Mouse (Mus musculus) limb, embryonic 10.5 days (tissue): Measurements from ENCODE around the gene Rps12-ps3. TPM values are rescaled to one million over a fixed set of nuclear protein-coding genes. Genes with fewer than 3 reads are reported as not detected.
A peak's percentile ranks its signal among the peaks of the same experiment; 100 is the strongest.

Experiments used
- DNase-seq: peaks from one replicate; pipeline ENCODE4 v3.0.0-alpha.2; 2017; ENCODE audit warnings: low spot score
- H3K27ac ChIP-seq: fragments of 300-500 bp; sonication (generic); 2 replicates; pipeline ENCODE4 v1.5.1; 2016; ENCODE audit warnings: mild to moderate bottlenecking
- H3K27me3 ChIP-seq: fragments of 300-500 bp; sonication (generic); 2 replicates; pipeline ENCODE4 v1.6.1; 2016; ENCODE audit warnings: low read depth, mild to moderate bottlenecking; ENCODE audit not compliant: poor library complexity, severe bottlenecking
- H3K36me3 ChIP-seq: fragments of 300-500 bp; sonication (generic); 2 replicates; pipeline ENCODE4 v1.6.1; 2016; ENCODE audit warnings: mild to moderate bottlenecking, moderate library complexity
- H3K4me1 ChIP-seq: fragments of 300-500 bp; sonication (generic); 2 replicates; pipeline ENCODE4 v1.6.1; 2016
- H3K4me3 ChIP-seq: fragments of 300-500 bp; sonication (generic); 2 replicates; pipeline ENCODE4 v1.5.1; 2016; ENCODE audit warnings: mild to moderate bottlenecking, moderate library complexity
- H3K9me3 ChIP-seq: fragments of 300-500 bp; sonication (generic); replicated peaks from 2 replicates; pipeline ENCODE4 v1.6.1; 2016; ENCODE audit warnings: mild to moderate bottlenecking
- whole genome bisulfite sequencing: fragments of 180-500 bp; shearing (Covaris S2); methylation state at CpG from one replicate; pipeline ENCODE4 v1.1.7; 2016; 5-methylcytosine and 5-hydroxymethylcytosine counted together
- polyA plus RNA-seq: library from polyadenylated mRNA; unstranded; fragments of >200 nt; fragmentation: Nextera tagmentation; extraction: Ambion mirVana; gene quantifications from 2 replicates; pipeline ENCODE4 v1.2.1, GENCODE M21; 2016

Gene Rps12-ps3
- polyA plus RNA-seq, 1 experiment from 2014 or later = 7.6 TPM

DNA sequence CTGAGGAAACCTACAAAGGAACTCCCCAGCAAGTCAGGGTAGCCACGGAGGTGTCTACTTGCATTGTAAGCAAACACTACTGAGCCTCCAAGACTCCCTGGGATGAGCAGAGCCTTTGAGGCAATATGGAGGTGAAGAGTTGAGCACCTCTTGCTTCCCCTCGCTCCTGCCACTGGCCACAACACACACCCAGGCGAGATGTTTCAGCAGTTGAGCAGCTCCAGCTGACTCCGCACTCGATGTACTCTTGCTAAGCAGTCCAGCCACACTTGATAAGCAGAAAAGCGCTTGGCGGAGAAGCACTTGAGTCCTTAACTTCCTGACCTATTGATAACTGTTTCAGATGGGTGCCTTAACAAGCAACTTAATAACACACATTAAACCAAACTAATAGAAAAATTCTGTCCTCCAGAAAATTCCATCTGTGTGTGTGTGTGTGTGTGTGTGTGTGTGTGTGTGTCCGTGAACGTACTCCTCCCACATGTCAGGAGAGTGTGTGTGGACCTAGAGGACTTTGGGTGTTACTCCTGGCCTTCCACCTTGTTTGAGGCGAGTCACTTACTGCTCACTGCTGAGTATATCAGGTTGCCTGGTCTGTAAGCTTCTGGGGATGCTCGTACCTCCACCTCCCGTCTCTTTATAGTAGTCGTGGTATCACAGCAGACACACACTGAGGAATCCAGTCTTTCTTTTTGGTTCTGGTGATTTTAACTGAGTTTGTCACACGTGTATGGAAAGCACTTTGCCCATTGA lies 34.9 kb downstream of the Rps12-ps3 start:
- H3K27me3 ChIP-seq = 0 out of 2 replicates have a peak, but pooled peaks cover 5% of the 10 kb centered on the region
- no peak overlapping the region for H3K27ac ChIP-seq
- no peaks in the 10 kb centered on the region for H3K9me3 ChIP-seq
- 74% methylated on average over 14 of the region's 14 CpGs for WGBS
- no peaks in the 10 kb centered on the region for H3K36me3 ChIP-seq
- DNase-seq = peak; percentile 30
- H3K4me3 ChIP-seq = no peak overlapping the region
- H3K4me1 ChIP-seq = no peaks in the 10 kb centered on the region

DNA sequence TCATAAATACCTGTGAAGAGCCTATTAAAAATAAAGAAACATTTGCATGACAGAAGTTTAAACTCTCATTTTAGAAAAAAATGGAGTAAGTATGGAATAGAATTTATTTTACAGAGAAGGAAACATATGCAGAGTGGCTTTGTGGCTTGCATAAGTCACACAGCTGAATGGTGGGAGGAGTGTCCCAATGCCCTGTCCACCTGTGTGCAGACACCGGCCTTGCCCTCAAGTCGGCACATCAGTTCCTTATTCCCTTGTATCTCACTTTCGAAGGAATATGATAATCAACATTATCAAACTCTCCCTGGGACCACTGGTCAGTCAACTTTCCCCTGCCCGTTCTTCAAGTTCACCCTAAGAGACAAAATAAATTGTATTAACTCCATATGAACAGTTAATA lies 35.8 kb downstream of the Rps12-ps3 start:
- DNase-seq = no peak
- no peaks in the 10 kb centered on the region for H3K4me1 ChIP-seq
- 0 out of 2 replicates have a peak, but pooled peaks cover 5% of the 10 kb centered on the region for H3K27me3 ChIP-seq
- no peak overlapping the region for H3K27ac ChIP-seq
- H3K9me3 ChIP-seq = no peaks in the 10 kb centered on the region
- H3K36me3 ChIP-seq = no peaks in the 10 kb centered on the region
- no peak overlapping the region for H3K4me3 ChIP-seq
- WGBS = 88% methylated on average over 4 of the region's 4 CpGs

DNA sequence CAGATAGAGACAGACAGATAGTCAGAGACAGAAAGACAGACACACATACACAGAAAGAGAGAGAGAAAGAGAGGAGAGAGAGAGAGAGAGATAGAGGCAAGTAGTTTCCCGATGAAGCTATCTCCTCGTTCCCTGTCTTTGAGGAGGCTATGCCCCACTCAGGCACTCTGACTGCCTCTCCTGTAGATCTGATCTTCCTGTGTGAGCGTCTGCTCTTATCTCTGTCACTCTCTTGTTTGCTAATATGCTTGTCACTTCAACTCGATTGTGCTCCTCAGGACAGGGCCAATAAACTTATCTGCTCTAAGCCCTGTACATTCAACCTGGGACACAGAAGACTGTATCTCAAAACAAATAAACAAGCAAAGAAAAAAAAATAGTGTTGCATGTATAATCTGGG lies 37.1 kb downstream of the Rps12-ps3 start:
- H3K4me3 ChIP-seq = no peak overlapping the region
- H3K27ac ChIP-seq = no peak overlapping the region
- 65% methylated on average over 4 of the region's 4 CpGs for WGBS
- 0 out of 2 replicates have a peak, but pooled peaks cover 1% of the 10 kb centered on the region for H3K27me3 ChIP-seq
- no peak for DNase-seq
- no peaks in the 10 kb centered on the region for H3K36me3 ChIP-seq
- no peaks in the 10 kb centered on the region for H3K4me1 ChIP-seq
- H3K9me3 ChIP-seq = no peaks in the 10 kb centered on the region

DNA sequence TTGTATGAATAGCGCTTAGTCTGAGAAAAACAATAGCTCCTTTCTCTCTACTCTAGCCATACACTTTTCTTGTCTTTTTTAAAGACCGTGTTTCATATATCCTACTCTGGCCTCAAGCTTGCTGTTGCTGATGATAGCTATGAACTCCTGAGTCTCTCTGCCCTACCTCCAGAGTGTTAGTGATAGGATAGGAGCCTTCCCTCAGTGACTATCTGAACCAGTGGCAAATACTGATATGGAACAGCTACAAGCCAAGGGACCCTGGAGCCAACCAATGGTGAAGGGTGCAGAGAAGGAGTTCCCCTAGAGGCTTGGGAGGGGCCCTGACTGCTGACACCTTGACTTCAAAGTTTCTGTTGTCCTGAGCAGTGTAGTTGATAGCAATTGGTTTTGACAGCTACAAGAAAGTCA lies 38.4 kb downstream of the Rps12-ps3 start:
- no peaks in the 10 kb centered on the region for H3K9me3 ChIP-seq
- no peaks in the 10 kb centered on the region for H3K27me3 ChIP-seq
- H3K27ac ChIP-seq = no peak overlapping the region
- no peak for DNase-seq
- H3K4me1 ChIP-seq = no peaks in the 10 kb centered on the region
- no peak overlapping the region for H3K4me3 ChIP-seq
- WGBS = 92% methylated on average over 2 of the region's 2 CpGs
- no peaks in the 10 kb centered on the region for H3K36me3 ChIP-seq

DNA sequence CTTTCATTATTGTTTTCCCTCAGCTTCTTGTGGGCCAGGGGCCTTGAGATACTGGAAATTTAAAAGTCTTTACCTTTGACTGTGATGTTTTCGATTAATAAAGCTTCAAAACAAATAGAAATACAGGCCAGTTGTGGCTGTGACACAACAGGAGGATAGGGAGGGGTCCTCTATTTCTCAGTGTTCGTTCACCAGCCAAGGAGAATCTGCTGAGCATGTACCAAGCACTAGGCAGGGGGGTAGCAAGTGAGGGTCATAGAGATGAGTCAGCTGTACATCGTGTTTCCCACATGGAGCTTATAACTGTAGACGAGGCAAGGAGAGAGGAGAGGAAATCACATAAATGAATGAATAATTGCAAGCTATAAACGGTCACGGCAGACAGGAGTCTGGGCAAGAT lies 40.6 kb downstream of the Rps12-ps3 start:
- DNase-seq = no peak
- Histone ChIP-seq H3K4me1 (no peaks in the 10 kb centered on the region), H3K27ac (no peak overlapping the region), H3K4me3 (no peak overlapping the region), H3K9me3 (no peaks in the 10 kb centered on the region), H3K36me3 (no peaks in the 10 kb centered on the region), H3K27me3 (no peaks in the 10 kb centered on the region)
- WGBS = 87% methylated on average over 6 of the region's 6 CpGs

DNA sequence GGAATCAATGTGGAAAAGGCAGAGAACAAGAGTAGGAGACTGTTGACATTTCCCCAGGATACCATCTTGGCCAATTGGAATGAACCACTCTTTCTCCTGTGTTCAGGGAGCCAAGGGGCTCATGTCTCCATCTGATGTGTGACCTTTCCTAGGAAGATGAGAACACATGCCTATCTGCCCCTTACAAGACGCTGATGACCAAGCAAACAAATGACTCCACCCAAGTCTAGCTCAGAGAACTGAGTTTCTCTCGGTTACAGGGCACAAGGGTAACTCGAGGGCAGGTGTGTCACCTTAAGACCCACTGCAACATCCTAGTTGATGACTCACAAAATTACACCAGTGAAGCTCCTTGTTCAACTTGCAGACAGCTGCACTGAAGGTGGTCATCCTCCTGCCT lies 41.6 kb downstream of the Rps12-ps3 start:
- Histone ChIP-seq H3K36me3 (no peaks in the 10 kb centered on the region), H3K4me1 (no peaks in the 10 kb centered on the region), H3K27ac (no peak overlapping the region), H3K9me3 (no peaks in the 10 kb centered on the region), H3K4me3 (no peak overlapping the region), H3K27me3 (no peaks in the 10 kb centered on the region)
- DNase-seq = no peak
- WGBS = 91% methylated on average over 3 of the region's 3 CpGs

DNA sequence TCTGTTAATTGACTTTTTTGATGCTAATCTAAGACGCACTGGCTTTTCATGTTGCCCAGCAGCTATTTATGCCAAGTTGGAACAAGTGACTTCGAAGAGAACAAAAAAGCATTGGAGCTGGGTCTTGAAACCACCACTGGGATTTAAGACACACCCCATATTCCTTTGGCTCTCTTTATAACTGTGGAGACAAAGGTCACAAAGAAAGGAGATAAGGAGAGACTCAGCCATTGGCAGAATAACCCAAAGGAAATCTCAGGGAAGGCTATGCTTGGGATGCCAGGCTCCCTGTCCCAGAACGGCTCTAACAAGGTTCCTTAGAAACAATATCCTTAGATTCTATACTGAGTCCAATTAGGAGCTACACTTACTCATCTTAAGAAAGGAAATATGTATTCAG lies 44.6 kb downstream of the Rps12-ps3 start:
- 86% methylated on average over 3 of the region's 3 CpGs for WGBS
- no peak overlapping the region for H3K27ac ChIP-seq
- H3K36me3 ChIP-seq = no peaks in the 10 kb centered on the region
- no peaks in the 10 kb centered on the region for H3K27me3 ChIP-seq
- H3K9me3 ChIP-seq = no peaks in the 10 kb centered on the region
- no peak overlapping the region for H3K4me3 ChIP-seq
- no peaks in the 10 kb centered on the region for H3K4me1 ChIP-seq
- no peak for DNase-seq

DNA sequence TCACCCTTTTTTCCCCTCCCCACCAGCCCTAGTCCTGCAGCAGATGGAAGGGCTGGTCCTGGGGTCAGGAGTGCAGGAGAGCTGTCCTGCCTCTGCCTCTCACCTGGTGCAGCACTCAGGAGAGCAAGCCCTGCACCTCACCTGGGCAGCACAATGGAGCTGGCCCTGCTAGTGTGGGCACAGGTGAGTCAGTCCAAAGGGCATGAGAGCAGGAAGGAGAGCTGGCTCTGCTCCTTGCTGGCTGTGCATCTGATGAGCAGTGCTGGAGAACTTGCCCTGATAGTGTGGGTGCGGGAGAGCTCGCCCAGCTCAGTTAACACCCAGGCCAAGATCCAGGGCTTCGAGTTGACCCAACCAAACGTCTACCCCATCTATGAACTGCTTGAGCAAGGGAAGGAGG lies 45.8 kb downstream of the Rps12-ps3 start:
- no peaks in the 10 kb centered on the region for H3K9me3 ChIP-seq
- no peaks in the 10 kb centered on the region for H3K27me3 ChIP-seq
- no peak overlapping the region for H3K4me3 ChIP-seq
- no peaks in the 10 kb centered on the region for H3K4me1 ChIP-seq
- WGBS = 84% methylated on average over 4 of the region's 4 CpGs
- DNase-seq = no peak
- H3K36me3 ChIP-seq = no peaks in the 10 kb centered on the region
- H3K27ac ChIP-seq = no peak overlapping the region

DNA sequence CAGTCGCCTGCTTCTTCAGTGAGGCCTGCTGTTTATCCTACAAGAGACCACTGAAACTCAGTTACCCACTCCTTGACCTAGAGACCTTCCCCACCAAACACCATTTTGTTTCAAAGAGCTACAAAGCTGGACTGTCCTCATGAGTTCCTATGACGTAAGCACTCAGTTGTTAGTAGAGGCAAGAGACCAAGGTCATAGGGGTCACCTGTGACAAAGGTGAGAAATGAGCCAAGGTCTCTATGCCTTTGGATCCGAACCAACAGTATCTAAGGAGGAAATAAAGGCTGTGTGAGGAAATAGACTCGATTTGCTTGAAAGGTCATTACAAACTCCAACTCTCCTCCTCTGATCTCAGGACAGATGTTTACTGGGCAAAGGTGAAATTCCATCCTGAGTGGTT lies 48.9 kb downstream of the Rps12-ps3 start:
- Histone ChIP-seq H3K27ac (no peak overlapping the region), H3K9me3 (no peaks in the 10 kb centered on the region), H3K36me3 (no peaks in the 10 kb centered on the region), H3K4me1 (no peaks in the 10 kb centered on the region), H3K27me3 (no peaks in the 10 kb centered on the region), H3K4me3 (no peak overlapping the region)
- DNase-seq = no peak
- WGBS = 85% methylated on average over 4 of the region's 4 CpGs

Other genes with a start within 250 kb of the Rps12-ps3 start
- 0.18 and 0.28 TPM in 2 replicates for gene Shtn1, start 246.2 kb upstream of the Rps12-ps3 start, polyA plus RNA-seq
- gene Vax1, start 152.2 kb upstream of the Rps12-ps3 start, polyA plus RNA-seq = not detected in 2 replicates
- gene Kcnk18, start 103.1 kb upstream of the Rps12-ps3 start, polyA plus RNA-seq = not detected in 2 replicates
- gene Slc18a2, start 61.4 kb upstream of the Rps12-ps3 start, polyA plus RNA-seq = 7.5 and 9.7 TPM in 2 replicates
- gene Pdzd8, start 23.5 kb downstream of the Rps12-ps3 start, polyA plus RNA-seq = 10.7 and 12.4 TPM in 2 replicates
- gene Emx2, start 136.1 kb downstream of the Rps12-ps3 start, polyA plus RNA-seq = 12.0 and 12.7 TPM in 2 replicates